Mouse (Mus musculus) 3134 (cell line): ENCODE measurements at regions not wholly inside any gene's neighbourhood (a gene's known extent, or its start where the extent isn't known, plus 50 kb on each side); places are given as distances from the start of the nearest gene placed in this dataset.

ENCODE experiments used
- DNase-seq: peaks from one replicate; pipeline ENCODE4 v3.0.0-alpha.2; 2011; ENCODE audit warnings: low spot score; ENCODE audit not compliant: insufficient read length; ENCODE audit errors: extremely low read depth

DNA sequence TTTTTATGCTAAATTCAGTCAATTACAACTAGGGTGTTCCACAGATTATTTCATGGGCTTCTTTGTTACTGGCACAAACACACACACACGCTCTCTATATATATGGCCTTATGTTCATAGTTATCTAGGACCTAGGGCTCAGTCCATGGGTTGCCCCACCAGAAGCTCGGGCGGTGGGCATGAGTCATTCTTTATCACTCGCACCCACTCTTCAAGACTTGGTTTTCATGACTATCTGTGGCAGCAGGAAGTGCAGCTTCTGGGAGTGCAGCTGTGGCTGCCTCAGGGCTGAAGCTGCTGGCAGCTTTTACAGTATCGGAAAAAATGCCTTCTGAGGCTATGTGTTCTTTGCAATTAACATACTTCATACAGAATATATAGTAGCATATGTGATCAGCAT lies 198.7 kb downstream of the Ipo11 start:
- no peak for DNase-seq

- no peak for DNase-seq
These were observed 202.4 kb downstream of the Ipo11 start for GRCm38 (mm10) chr13:106734323-106734722.

DNA sequence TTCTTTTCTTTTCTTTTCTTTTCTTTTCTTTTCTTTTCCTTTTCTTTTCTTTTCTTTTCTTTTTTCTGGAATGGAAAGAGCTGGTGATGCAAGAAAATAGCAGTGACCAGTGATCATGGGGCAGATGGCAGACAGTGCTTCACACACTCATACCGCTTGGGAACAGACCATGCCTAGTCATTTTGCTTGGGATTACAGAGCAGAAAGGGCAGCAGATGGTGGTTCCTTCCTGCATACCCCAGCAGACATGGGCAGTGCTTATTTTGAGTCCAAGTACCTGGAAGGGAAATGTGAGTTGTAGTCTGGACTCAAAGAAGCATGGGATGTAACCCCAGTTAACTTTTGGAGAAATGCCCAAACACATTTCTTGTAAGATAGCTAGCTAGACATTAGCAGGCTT lies 203.9 kb downstream of the Ipo11 start:
- no peak for DNase-seq

DNA sequence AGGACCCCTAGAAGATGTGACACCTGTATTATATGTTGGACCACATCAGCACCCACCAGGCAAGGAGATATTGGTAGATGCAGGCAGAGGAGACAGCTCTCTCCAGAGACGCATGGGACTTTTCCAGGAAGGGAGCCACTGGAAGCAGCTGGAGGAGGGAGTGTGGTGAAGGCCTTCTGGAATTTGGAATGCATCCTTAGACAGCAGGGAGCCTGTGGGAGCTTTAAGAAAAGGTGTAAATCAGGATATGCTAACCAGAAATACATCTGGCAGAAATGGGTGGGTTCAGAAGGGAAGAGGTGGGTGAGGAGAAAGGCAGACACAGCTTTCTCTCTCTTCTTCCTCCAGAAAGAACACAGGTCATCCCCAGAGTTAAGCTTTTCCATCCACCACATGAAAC lies 213.4 kb downstream of the Ipo11 start:
- DNase-seq = no peak

DNA sequence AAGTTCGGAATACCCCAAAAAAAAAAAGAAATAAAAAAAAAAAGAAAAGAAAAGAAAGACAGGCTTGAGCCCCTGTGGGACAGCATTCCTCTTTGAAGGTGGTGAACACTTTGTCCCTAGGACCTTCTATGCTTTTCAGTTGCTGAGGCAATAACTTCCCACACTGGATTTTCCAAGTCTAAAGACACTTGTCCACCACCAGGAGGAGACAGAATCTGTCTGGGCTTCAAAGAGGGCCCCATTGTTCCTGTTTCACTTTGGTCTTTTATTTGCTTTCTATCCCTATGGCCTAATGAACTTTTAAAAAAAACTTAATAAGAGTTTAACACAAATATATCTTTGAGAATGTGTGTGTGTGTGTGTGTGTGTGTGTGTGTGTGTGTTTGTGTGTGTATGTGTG lies 215.6 kb downstream of the Ipo11 start:
- no peak for DNase-seq

GRCm38 (mm10) chr13:106715771-106716170 lies 221.0 kb downstream of the Ipo11 start:
- DNase-seq = no peak

DNA sequence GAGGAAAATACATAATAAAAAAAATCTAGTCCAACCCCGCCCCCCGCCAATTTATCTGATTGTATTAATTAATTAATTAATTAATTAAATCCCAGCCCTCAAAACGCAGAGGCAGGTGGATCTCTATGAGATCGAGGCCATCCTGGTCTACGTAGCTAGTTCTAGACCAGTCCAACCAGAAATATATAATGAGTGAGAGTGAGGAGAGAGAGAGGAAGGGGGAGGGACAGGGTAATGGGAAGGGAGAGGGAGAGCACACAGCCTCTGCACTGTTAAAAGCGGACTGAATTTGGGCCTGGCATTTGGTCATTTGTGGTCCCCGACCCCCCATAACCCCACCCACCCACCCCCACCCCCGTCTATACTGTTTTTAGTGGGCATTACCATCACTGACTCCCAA lies 221.5 kb downstream of the Ipo11 start:
- DNase-seq = no peak

DNA sequence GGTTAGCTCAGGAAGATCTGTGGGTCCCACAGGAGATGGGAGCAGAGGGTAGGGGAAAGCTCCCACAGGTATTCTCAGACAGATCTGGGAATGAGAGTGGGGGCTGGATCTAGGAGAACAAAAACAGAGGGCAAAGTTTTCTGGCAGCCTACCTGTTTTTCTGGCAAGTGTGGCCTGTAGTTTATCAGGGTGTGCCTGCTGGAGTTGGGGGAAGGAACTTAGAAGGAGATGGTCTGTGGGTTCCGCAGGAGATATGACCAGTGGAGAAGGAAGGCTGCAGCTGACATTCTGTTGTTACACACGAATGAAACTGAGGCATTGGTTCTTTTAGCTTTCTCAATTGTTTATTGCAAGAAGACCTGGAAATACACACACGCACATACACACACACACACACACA lies 226.2 kb downstream of the Ipo11 start:
- no peak for DNase-seq

DNA sequence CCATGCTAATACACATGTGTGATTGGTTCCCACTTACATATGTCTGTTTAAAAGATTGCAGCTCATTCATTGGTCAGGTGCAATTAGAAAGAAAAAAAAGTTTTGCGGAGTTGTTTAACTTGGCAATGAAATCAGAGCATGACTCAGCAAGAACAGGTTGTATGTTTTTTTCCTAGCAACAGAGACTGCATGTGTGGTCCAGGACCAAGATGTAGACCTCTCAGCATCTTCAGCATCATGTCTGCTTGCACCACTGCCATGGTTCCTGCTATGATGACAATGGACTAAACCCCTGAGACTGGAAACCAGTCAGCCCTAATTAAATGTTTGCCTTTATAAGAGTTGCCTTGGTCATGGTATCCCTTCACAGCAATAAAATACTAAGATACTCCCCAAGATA lies 236.4 kb downstream of the Ipo11 start:
- DNase-seq = no peak

GRCm38 (mm10) chr13:106699957-106700356 lies 236.8 kb downstream of the Ipo11 start:
- no peak for DNase-seq

- DNase-seq = no peak
These were observed 244.8 kb downstream of the Ipo11 start for GRCm38 (mm10) chr13:106691787-106692571.

DNA sequence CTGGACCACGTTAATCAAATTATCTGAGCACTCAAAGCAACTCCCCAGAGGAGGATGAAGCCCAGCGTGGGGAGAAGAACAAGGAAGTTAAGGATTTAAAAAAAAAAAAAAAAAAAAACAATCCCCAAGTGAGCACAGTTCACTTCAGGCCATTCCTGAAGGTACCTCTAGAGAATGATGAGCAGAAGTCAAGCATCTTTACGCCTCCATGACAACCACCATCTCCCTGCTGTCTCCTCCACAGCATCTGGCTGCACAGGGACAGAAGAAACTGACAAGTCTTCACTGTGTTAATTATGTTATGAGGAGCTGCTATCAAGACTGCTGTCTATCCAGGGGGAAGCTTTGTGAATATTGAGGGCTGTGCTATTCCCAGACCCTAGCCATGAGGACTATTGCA lies 246.6 kb downstream of the Ipo11 start:
- DNase-seq = no peak

DNA sequence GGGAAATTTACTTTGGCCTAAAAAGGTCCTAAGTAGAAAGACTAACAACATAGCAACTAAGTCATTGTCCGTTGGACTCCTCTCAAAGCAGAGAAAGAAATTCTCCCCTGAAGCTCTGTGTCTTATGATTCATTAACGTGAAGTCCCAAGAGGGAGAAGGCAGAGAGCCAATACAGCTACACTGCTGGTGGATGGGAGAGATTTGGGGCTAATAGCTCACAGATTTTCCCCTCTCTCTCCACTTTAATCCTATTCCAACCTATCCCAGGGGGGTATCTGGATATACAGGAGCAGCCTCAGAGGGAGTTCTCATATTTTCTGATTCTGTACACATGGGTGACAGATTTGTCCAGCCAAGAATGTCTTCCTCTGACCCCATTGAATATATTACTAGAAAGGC lies 247.1 kb downstream of the Ipo11 start:
- no peak for DNase-seq

GRCm38 (mm10) chr13:106689051-106689450 lies 247.7 kb downstream of the Ipo11 start:
- no peak for DNase-seq

- DNase-seq = no peak
These were observed 267.1 kb downstream of the Ipo11 start for GRCm38 (mm10) chr13:106669665-106670064.

GRCm38 (mm10) chr13:106662195-106662594 lies 274.6 kb downstream of the Ipo11 start:
- DNase-seq = no peak

GRCm38 (mm10) chr13:106649363-106649762 lies 287.4 kb downstream of the Ipo11 start:
- DNase-seq = no peak

GRCm38 (mm10) chr13:106643302-106643975 lies 293.3 kb downstream of the Ipo11 start:
- no peak for DNase-seq

DNA sequence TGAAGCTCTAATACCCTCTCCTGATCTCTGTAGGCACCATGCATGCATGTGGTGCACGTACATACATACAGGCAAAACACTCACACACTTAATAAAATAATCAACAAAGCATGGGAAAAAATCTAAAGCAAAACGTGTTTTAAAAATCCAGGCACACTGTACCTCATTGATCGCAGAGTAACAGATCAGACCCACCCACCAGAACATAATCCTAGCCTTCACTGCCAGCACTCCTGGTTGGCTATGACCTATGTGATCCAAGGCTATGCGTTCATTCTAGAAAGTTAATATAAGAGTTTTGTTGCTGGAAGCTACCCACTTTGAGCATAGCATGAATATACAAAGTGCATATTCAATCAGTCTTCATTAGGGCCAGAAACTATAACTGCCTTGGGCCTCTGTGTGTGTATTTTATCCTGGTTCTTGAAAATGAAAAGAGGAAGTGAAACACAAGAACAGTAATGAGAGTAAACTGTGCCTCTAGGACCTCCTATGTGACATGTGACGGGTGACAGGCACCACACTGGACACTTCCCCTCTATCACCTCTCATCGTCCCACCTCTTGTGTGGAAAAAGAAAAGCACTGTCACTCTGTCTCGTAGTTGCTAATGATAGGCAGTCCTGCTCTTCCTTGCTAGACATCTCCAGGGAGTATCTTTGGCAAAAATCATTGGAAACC lies 297.9 kb downstream of the Ipo11 start:
- no peak for DNase-seq

- no peak for DNase-seq
These were observed 345.0 kb downstream of the Ipo11 start for GRCm38 (mm10) chr13:106591729-106592128.

- DNase-seq = no peak
These were observed 368.9 kb downstream of the Ipo11 start for GRCm38 (mm10) chr13:106567658-106568359.
